Mouse (Mus musculus): ENCODE data around the gene 2810021J22Rik. TPM values are rescaled to one million over a fixed set of nuclear protein-coding genes. Genes with fewer than 3 reads are reported as not detected.

The 2810021J22Rik gene
- total and polyA plus RNA-seq, 3 experiments = 0.02 to 10.3 (median 1.7) TPM

GRCm38 (mm10) chr11:58913776-58914175 is 46.8 kb downstream of the 2810021J22Rik start:
- DNase-seq (ENCODE audit: low spot score) = no peak
- peaks cover 23% of the 10 kb centered on the region for H3K4me1 ChIP-seq (ENCODE audit: insufficient read depth, low read depth, low read length)
- H3K27me3 ChIP-seq (ENCODE audit: insufficient read depth, low read length) = peaks cover 17% of the 10 kb centered on the region
- TF ChIP-seq GATA2 (IDR thresholded peaks at IDR 0.05; ENCODE audit: borderline replicate concordance, low read depth, low read length) = no peak
- TF ChIP-seq GATA1 (IDR thresholded peaks at IDR 0.05; ENCODE audit: borderline replicate concordance, low read length) = no peak
- no peak for TF ChIP-seq POLR2AphosphoS5 (IDR thresholded peaks at IDR 0.05; ENCODE audit: insufficient replicate concordance, low read depth, low read length)
- no peak for TF ChIP-seq TAL1 (conservative IDR thresholded peaks at IDR 0.05; ENCODE audit: low read depth, low read length)
- TF ChIP-seq CTCF (IDR thresholded peaks at IDR 0.05; ENCODE audit: low read depth, low read length) = no peak
- no peak overlapping the region; the same call in 1 of the 2 replicates for H3K4me3 ChIP-seq (ENCODE audit: low read depth, low read length)
- no peaks in the 10 kb centered on the region for H3K36me3 ChIP-seq (replicated peaks)
- H3K9me3 ChIP-seq (replicated peaks) = no peaks in the 10 kb centered on the region
- ATAC-seq (ENCODE audit: extremely low read depth, insufficient number of reproducible peaks, low FRiP score, poor library complexity, severe bottlenecking) = no peak

- H3K9me3 ChIP-seq (replicated peaks) = no peaks in the 10 kb centered on the region
- DNase-seq (ENCODE audit: low spot score) = no peak
- H3K27me3 ChIP-seq (ENCODE audit: insufficient read depth, low read length) = peaks cover 24% of the 10 kb centered on the region
- H3K4me3 ChIP-seq (ENCODE audit: low read depth, low read length) = peak overlapping the region; percentile 61; the same call in 1 of the 2 replicates
- no peak for ATAC-seq (ENCODE audit: extremely low read depth, insufficient number of reproducible peaks, low FRiP score, poor library complexity, severe bottlenecking)
- no peaks in the 10 kb centered on the region for H3K36me3 ChIP-seq (replicated peaks)
- peaks cover 24% of the 10 kb centered on the region for H3K4me1 ChIP-seq (ENCODE audit: insufficient read depth, low read depth, low read length)
- TF ChIP-seq POLR2AphosphoS5 (IDR thresholded peaks at IDR 0.05; ENCODE audit: insufficient replicate concordance, low read depth, low read length) (no peak), CTCF (IDR thresholded peaks at IDR 0.05; ENCODE audit: low read depth, low read length) (peak; percentile 50; the same call in 1 of the 2 replicates)
Measured at GRCm38 (mm10) chr11:58914461-58915028, 47.5 kb downstream of the 2810021J22Rik start.

GRCm38 (mm10) chr11:58916879-58917744 is 50.1 kb downstream of the 2810021J22Rik start:
- TF ChIP-seq TAL1 (conservative IDR thresholded peaks at IDR 0.05; ENCODE audit: low read depth, low read length) (no peak), POLR2AphosphoS5 (IDR thresholded peaks at IDR 0.05; ENCODE audit: insufficient replicate concordance, low read depth, low read length) (no peak), GATA2 (IDR thresholded peaks at IDR 0.05; ENCODE audit: borderline replicate concordance, low read depth, low read length) (no peak), CTCF (IDR thresholded peaks at IDR 0.05; ENCODE audit: low read depth, low read length) (no peak), GATA1 (IDR thresholded peaks at IDR 0.05; ENCODE audit: borderline replicate concordance, low read length) (no peak)
- no peak overlapping the region for H3K4me3 ChIP-seq (ENCODE audit: low read depth, low read length)
- ATAC-seq (ENCODE audit: extremely low read depth, insufficient number of reproducible peaks, low FRiP score, poor library complexity, severe bottlenecking) (no peak), DNase-seq (ENCODE audit: low spot score) (peak; percentile 20)
- peaks cover 42% of the 10 kb centered on the region for H3K27me3 ChIP-seq (ENCODE audit: insufficient read depth, low read length)
- H3K36me3 ChIP-seq (replicated peaks) = no peaks in the 10 kb centered on the region
- H3K4me1 ChIP-seq (ENCODE audit: insufficient read depth, low read depth, low read length) = peaks cover 25% of the 10 kb centered on the region
- no peaks in the 10 kb centered on the region for H3K9me3 ChIP-seq (replicated peaks)

GRCm38 (mm10) chr11:58917745-58918366 is 50.8 kb downstream of the 2810021J22Rik start, which contains the start of gene Btnl10:
TSS of gene Btnl10 (plus strand) at chr11:58917908.
- TF ChIP-seq POLR2AphosphoS5 (IDR thresholded peaks at IDR 0.05; ENCODE audit: insufficient replicate concordance, low read depth, low read length) (no peak), TAL1 (conservative IDR thresholded peaks at IDR 0.05; ENCODE audit: low read depth, low read length) (no peak), CTCF (IDR thresholded peaks at IDR 0.05; ENCODE audit: low read depth, low read length) (no peak), GATA1 (IDR thresholded peaks at IDR 0.05; ENCODE audit: borderline replicate concordance, low read length) (no peak), GATA2 (IDR thresholded peaks at IDR 0.05; ENCODE audit: borderline replicate concordance, low read depth, low read length) (no peak)
- no peak for ATAC-seq (ENCODE audit: extremely low read depth, insufficient number of reproducible peaks, low FRiP score, poor library complexity, severe bottlenecking)
- no peaks in the 10 kb centered on the region for H3K9me3 ChIP-seq (replicated peaks)
- H3K4me3 ChIP-seq (ENCODE audit: low read depth, low read length) = no peak within 1 kb of the TSS
- peaks cover 49% of the 10 kb centered on the region for H3K27me3 ChIP-seq (ENCODE audit: insufficient read depth, low read length)
- DNase-seq (ENCODE audit: low spot score) = no peak
- no peaks in the 10 kb centered on the region for H3K36me3 ChIP-seq (replicated peaks)
- peaks cover 25% of the 10 kb centered on the region for H3K4me1 ChIP-seq (ENCODE audit: insufficient read depth, low read depth, low read length)

GRCm38 (mm10) chr11:58918759-58919158 is 51.7 kb downstream of the 2810021J22Rik start:
- Histone ChIP-seq H3K36me3 (replicated peaks) (no peaks in the 10 kb centered on the region), H3K4me1 (ENCODE audit: insufficient read depth, low read depth, low read length) (peaks cover 18% of the 10 kb centered on the region), H3K4me3 (ENCODE audit: low read depth, low read length) (no peak overlapping the region), H3K27me3 (ENCODE audit: insufficient read depth, low read length) (peaks cover 58% of the 10 kb centered on the region), H3K9me3 (replicated peaks) (no peaks in the 10 kb centered on the region)
- TF ChIP-seq POLR2AphosphoS5 (IDR thresholded peaks at IDR 0.05; ENCODE audit: insufficient replicate concordance, low read depth, low read length) = no peak
- TF ChIP-seq GATA1 (IDR thresholded peaks at IDR 0.05; ENCODE audit: borderline replicate concordance, low read length) = no peak
- no peak for TF ChIP-seq GATA2 (IDR thresholded peaks at IDR 0.05; ENCODE audit: borderline replicate concordance, low read depth, low read length)
- no peak for TF ChIP-seq TAL1 (conservative IDR thresholded peaks at IDR 0.05; ENCODE audit: low read depth, low read length)
- no peak for TF ChIP-seq CTCF (IDR thresholded peaks at IDR 0.05; ENCODE audit: low read depth, low read length)
- no peak for DNase-seq (ENCODE audit: low spot score)
- no peak for ATAC-seq (ENCODE audit: extremely low read depth, insufficient number of reproducible peaks, low FRiP score, poor library complexity, severe bottlenecking)

GRCm38 (mm10) chr11:58922420-58922819 is 55.4 kb downstream of the 2810021J22Rik start:
- ATAC-seq (ENCODE audit: extremely low read depth, insufficient number of reproducible peaks, low FRiP score, poor library complexity, severe bottlenecking) (no peak), DNase-seq (ENCODE audit: low spot score) (no peak)
- no peaks in the 10 kb centered on the region for H3K9me3 ChIP-seq (replicated peaks)
- no peaks in the 10 kb centered on the region for H3K36me3 ChIP-seq (replicated peaks)
- TF ChIP-seq TAL1 (conservative IDR thresholded peaks at IDR 0.05; ENCODE audit: low read depth, low read length) = no peak
- TF ChIP-seq GATA1 (IDR thresholded peaks at IDR 0.05; ENCODE audit: borderline replicate concordance, low read length) = no peak
- TF ChIP-seq POLR2AphosphoS5 (IDR thresholded peaks at IDR 0.05; ENCODE audit: insufficient replicate concordance, low read depth, low read length) = no peak
- H3K27me3 ChIP-seq (ENCODE audit: insufficient read depth, low read length) = peaks cover 64% of the 10 kb centered on the region
- peaks cover 3% of the 10 kb centered on the region; the same call in 1 of the 2 replicates for H3K4me1 ChIP-seq (ENCODE audit: insufficient read depth, low read depth, low read length)
- H3K4me3 ChIP-seq (ENCODE audit: low read depth, low read length) = no peak overlapping the region
